Mouse (Mus musculus): ENCODE measurements at regions not wholly inside any gene's neighbourhood (a gene's known extent, or its start where the extent isn't known, plus 50 kb on each side); places are given as distances from the start of the nearest gene placed in this dataset.

GRCm38 (mm10) chr7:145108994-145109393 lies 98.9 kb downstream of the 1810010D01Rik start:
- WGBS = 91% methylated on average over 3 of the region's 3 CpGs
- TF ChIP-seq POLR2A (IDR thresholded peaks at IDR 0.05; ENCODE audit: insufficient read depth, low read depth, low read length) = no peak
- TF ChIP-seq CTCF (IDR thresholded peaks at IDR 0.05; ENCODE audit: insufficient read depth, low read depth, low read length) = no peak
- no peak overlapping the region for H3K4me3 ChIP-seq (ENCODE audit: insufficient read depth, low read depth, low read length)
- peaks cover 10% of the 10 kb centered on the region for H3K4me1 ChIP-seq (ENCODE audit: control insufficient read depth, insufficient read depth, low read length)
- no peak overlapping the region for H3K27ac ChIP-seq (ENCODE audit: insufficient read depth, low read depth, low read length)

DNA sequence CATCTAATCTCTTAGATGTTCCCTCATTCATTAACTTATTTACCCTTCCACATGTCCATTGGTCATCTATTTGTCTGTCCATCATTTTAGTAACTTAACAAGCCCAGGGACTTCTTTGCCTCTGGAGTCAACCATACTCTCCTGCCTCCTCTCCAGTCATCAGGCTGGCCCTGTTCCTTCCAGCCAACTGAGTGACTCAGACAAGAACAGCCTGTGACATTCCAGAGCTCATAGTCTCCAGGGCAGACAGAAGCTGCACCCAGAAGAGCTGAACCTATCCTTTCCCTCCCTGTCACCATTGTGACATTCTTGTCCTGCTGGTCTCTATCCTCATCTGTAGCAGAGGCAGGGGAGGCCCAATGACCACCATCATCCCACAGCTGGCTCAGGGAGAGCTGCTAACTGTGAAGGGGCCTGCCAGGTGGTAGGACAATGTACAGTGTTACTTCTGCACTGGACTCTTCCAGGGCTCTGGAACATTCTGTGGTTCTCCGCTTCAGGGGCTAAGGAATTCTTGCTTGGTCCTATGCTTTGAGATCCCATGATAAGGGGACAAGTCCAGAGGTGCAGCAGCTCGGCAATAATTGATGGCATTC lies 100.2 kb downstream of the 1810010D01Rik start:
- H3K27ac ChIP-seq (ENCODE audit: insufficient read depth, low read depth, low read length) = no peak overlapping the region
- H3K4me1 ChIP-seq (ENCODE audit: control insufficient read depth, insufficient read depth, low read length) = peaks cover 11% of the 10 kb centered on the region
- 91% methylated on average over 2 of the region's 2 CpGs for whole genome bisulfite sequencing
- TF ChIP-seq POLR2A (IDR thresholded peaks at IDR 0.05; ENCODE audit: insufficient read depth, low read depth, low read length) (no peak), CTCF (IDR thresholded peaks at IDR 0.05; ENCODE audit: insufficient read depth, low read depth, low read length) (no peak)
- H3K4me3 ChIP-seq (ENCODE audit: insufficient read depth, low read depth, low read length) = no peak overlapping the region

DNA sequence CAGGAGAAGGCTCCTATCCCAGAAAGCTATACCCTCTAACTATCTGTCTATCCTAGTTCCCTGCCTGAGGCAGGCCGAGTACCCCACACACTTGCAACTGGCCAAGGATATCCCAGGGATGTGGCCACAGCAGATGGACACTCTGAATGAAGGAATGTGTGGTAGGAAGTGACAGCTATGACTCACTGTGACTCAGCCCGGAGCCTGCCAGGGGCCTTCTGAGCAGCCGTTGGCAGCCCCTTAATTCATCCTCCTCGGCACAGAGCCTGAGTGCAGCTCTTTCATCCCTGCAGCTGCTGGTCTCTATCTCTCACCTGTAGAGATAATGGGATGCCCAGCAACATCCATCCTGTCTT lies 101.4 kb downstream of the 1810010D01Rik start:
- WGBS = 53% methylated on average over 4 of the region's 4 CpGs

DNA sequence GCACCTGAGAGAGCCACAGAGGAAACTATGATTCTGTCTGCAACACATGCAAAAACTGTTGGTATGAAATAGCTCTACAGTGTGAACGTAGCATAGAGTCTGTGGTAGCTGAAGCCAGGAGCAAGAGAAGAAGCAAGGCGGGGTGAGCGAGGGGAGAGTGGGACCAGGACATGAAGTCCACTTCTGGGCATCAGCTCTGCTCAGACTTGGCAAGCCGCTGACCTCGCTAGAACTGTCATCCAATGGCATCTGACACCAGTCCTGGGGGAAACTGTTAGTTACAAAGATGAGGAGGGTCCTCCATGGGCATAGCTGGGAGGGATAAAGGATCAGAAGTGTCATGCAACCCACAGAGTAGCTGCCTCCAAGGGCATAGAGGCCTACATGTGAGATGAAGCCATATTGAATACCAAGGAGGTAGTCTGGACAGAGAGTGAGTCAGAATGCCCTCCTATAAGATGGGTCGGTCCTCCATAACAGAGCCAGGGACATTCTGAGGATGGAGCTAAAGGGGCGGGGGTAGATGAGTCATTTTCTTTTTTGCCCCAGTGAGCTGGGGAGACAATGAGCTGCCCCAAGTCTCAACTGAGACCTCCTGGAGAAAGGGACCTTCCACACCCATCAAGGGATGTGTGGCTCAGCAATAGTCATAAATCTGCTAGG lies 102.0 kb downstream of the 1810010D01Rik start:
- TF ChIP-seq CTCF (IDR thresholded peaks at IDR 0.05; ENCODE audit: insufficient read depth, low read depth, low read length) (no peak), POLR2A (IDR thresholded peaks at IDR 0.05; ENCODE audit: insufficient read depth, low read depth, low read length) (no peak)
- 95% methylated on average over 7 of the region's 7 CpGs for WGBS
- Histone ChIP-seq H3K27ac (ENCODE audit: insufficient read depth, low read depth, low read length) (no peak overlapping the region), H3K4me3 (ENCODE audit: insufficient read depth, low read depth, low read length) (no peak overlapping the region), H3K4me1 (ENCODE audit: control insufficient read depth, insufficient read depth, low read length) (peaks cover 10% of the 10 kb centered on the region)

More for the DNA sequence above, 101.4 kb downstream of the 1810010D01Rik start:
- no peak overlapping the region for H3K4me3 ChIP-seq (ENCODE audit: insufficient read depth, low read depth, low read length)
- peaks cover 15% of the 10 kb centered on the region for H3K4me1 ChIP-seq (ENCODE audit: control insufficient read depth, insufficient read depth, low read length)
- H3K27ac ChIP-seq (ENCODE audit: insufficient read depth, low read depth, low read length) = no peak overlapping the region
- TF ChIP-seq CTCF (IDR thresholded peaks at IDR 0.05; ENCODE audit: insufficient read depth, low read depth, low read length) (no peak), POLR2A (IDR thresholded peaks at IDR 0.05; ENCODE audit: insufficient read depth, low read depth, low read length) (no peak)

DNA sequence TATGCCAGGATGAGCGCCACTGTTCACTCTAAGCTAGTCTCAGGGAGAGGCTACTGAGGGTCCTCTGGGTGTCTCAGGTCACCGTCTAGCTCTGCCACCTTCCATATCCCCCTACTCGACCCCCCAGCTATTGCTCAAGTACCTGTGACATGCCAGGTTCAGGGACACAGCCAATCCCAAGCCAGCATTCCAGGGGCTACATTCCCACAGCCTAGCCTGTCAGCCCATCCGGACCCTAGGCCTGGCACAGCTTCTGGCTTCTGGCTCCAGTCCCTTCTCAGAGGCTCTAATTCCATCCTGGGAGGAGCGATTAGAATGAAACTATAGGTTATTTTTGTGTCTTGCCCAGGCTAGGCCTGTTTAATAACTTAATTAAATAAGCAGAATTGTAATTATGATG lies 105.2 kb downstream of the 1810010D01Rik start:
- Histone ChIP-seq H3K4me1 (ENCODE audit: control insufficient read depth, insufficient read depth, low read length) (peaks cover 8% of the 10 kb centered on the region; the same call in 1 of the 2 replicates), H3K27ac (ENCODE audit: insufficient read depth, low read depth, low read length) (no peak overlapping the region), H3K4me3 (ENCODE audit: insufficient read depth, low read depth, low read length) (no peak overlapping the region)
- no peak for TF ChIP-seq POLR2A (IDR thresholded peaks at IDR 0.05; ENCODE audit: insufficient read depth, low read depth, low read length)
- 59% methylated on average over 5 of the region's 5 CpGs for WGBS

GRCm38 (mm10) chr7:145102216-145102615 lies 105.7 kb downstream of the 1810010D01Rik start:
- Histone ChIP-seq H3K27ac (ENCODE audit: insufficient read depth, low read depth, low read length) (no peak overlapping the region), H3K4me1 (ENCODE audit: control insufficient read depth, insufficient read depth, low read length) (peaks cover 8% of the 10 kb centered on the region; the same call in 1 of the 2 replicates), H3K4me3 (ENCODE audit: insufficient read depth, low read depth, low read length) (no peak overlapping the region)
- 38% methylated on average over 6 of the region's 6 CpGs for WGBS
- TF ChIP-seq POLR2A (IDR thresholded peaks at IDR 0.05; ENCODE audit: insufficient read depth, low read depth, low read length) = no peak
- no peak for TF ChIP-seq CTCF (IDR thresholded peaks at IDR 0.05; ENCODE audit: insufficient read depth, low read depth, low read length)

DNA sequence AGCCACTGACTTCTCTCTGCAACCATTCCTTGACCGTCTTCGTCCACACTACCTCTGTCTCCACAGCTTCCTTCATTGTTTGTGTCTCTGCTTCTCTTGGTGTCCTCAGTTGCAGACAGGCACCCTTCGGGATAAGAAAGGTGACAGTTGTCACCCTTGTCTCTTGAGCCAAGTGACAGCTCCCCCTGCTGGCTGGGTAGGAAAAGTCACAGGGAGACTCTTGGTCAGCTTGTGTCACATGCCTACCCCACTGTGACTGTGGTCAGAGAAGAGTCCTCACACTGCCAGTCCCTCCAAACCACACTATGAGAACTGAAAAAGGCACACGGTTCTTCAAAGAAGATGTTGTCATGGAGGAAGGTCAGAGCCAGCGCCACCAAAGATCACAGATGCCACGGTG lies 109.6 kb downstream of the 1810010D01Rik start:
- H3K4me1 ChIP-seq (ENCODE audit: control insufficient read depth, insufficient read depth, low read length) = peaks cover 8% of the 10 kb centered on the region; the same call in 1 of the 2 replicates
- no peak for TF ChIP-seq POLR2A (IDR thresholded peaks at IDR 0.05; ENCODE audit: insufficient read depth, low read depth, low read length)
- TF ChIP-seq CTCF (IDR thresholded peaks at IDR 0.05; ENCODE audit: insufficient read depth, low read depth, low read length) = no peak
- no peak overlapping the region for H3K27ac ChIP-seq (ENCODE audit: insufficient read depth, low read depth, low read length)
- no peak overlapping the region for H3K4me3 ChIP-seq (ENCODE audit: insufficient read depth, low read depth, low read length)
- WGBS = 93% methylated on average over 6 of the region's 6 CpGs

DNA sequence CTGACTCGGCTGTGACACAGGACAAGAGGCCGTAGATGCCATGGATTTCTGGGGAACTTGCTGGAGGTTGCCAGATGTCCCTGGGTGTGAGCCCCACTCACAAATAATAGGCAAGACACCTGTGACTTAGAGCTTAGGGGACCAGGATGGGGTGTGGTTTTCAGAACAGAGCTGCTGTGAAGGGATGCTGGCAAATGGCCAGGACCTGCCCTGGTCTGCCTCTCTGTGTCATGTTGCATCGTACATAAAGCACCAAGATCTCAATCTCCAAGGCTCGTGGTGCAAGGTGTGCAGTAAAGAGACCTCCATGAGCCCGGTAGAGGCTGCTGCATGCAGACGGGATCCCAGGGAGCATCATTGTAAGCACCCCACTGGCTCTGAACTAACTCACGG lies 113.8 kb downstream of the 1810010D01Rik start:
- TF ChIP-seq POLR2A (IDR thresholded peaks at IDR 0.05; ENCODE audit: insufficient read depth, low read depth, low read length) (no peak), CTCF (IDR thresholded peaks at IDR 0.05; ENCODE audit: insufficient read depth, low read depth, low read length) (no peak)
- Histone ChIP-seq H3K4me1 (ENCODE audit: control insufficient read depth, insufficient read depth, low read length) (no peaks in the 10 kb centered on the region), H3K4me3 (ENCODE audit: insufficient read depth, low read depth, low read length) (no peak overlapping the region), H3K27ac (ENCODE audit: insufficient read depth, low read depth, low read length) (no peak overlapping the region)
- WGBS = 60% methylated on average over 7 of the region's 7 CpGs

DNA sequence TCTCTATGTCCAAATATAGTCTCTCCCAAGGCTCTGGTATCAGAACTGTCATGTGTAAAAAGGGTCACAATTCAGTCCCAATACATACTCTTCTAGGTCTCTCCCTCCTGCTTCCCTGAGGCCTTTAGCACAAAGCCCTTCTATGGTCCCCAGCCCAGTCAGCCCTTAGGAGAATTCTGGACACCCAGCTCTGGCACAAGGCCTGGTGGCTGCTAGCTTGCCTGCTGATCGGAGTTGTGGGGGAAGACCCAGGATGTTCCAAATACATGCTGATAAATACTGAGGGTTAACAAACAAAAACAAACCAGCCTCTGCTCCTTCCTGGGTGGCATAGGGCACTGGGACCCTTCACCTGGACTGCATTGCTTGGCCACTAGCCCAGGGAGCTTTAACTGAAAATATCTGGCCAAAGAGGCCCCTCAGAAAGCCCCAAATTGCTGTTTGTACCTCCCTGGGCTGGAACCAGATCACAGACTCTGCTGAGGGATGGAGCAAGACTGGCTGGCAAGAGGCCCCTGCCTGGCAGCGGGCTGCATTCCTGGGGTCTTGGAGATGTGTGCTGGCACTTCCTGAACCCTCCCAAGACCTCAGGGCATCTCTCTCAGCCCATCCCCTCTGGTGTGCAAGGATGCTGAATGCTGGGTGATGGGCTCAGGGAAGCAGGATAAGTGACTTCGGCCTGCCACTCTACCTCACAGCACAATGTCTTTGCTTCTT lies 114.3 kb downstream of the 1810010D01Rik start:
- Histone ChIP-seq H3K4me3 (ENCODE audit: insufficient read depth, low read depth, low read length) (no peak overlapping the region), H3K27ac (ENCODE audit: insufficient read depth, low read depth, low read length) (no peak overlapping the region), H3K4me1 (ENCODE audit: control insufficient read depth, insufficient read depth, low read length) (no peaks in the 10 kb centered on the region)
- TF ChIP-seq CTCF (IDR thresholded peaks at IDR 0.05; ENCODE audit: insufficient read depth, low read depth, low read length) = no peak
- TF ChIP-seq POLR2A (IDR thresholded peaks at IDR 0.05; ENCODE audit: insufficient read depth, low read depth, low read length) = no peak
- WGBS = 49% methylated on average over 3 of the region's 3 CpGs
